Mouse (Mus musculus) forebrain, embryonic 14.5 days (tissue): ENCODE data around the gene Smok3a. TPM values are rescaled to one million over a fixed set of nuclear protein-coding genes. Genes with fewer than 3 reads are reported as not detected.
"Not testable (repeated sequence)": the region's sequence is repeated elsewhere in the genome, so short reads cannot be mapped to it uniquely, and the experiment has no call there.

Source experiments
- ATAC-seq: fragments of 200-750 bp; cut with Nextera tagmentation; 2 replicates; pipeline ENCODE4 v1.8.0; 2017; ENCODE audit warnings: mild to moderate bottlenecking, moderate library complexity
- DNase-seq: peaks from one replicate; pipeline ENCODE4 v3.0.0-alpha.2; 2015; ENCODE audit warnings: low spot score
- H3K27ac ChIP-seq: fragments of 300-500 bp; sonication (generic); 2 replicates; pipeline ENCODE4 v1.5.1; 2014; ENCODE audit warnings: low read depth, mild to moderate bottlenecking, control low read depth, low read length, moderate library complexity
- H3K27me3 ChIP-seq: fragments of 300-500 bp; sonication (generic); replicated peaks from 2 replicates; pipeline ENCODE4 v1.6.1; 2014; ENCODE audit warnings: low read length, control low read depth, mixed read lengths; ENCODE audit not compliant: control insufficient read depth, insufficient read depth
- H3K36me3 ChIP-seq: fragments of 300-500 bp; sonication (generic); 2 replicates; pipeline ENCODE4 v1.6.1; 2014; ENCODE audit warnings: low read length, control low read depth; ENCODE audit not compliant: control insufficient read depth, insufficient read depth
- H3K4me1 ChIP-seq: fragments of 300-500 bp; sonication (generic); 2 replicates; pipeline ENCODE4 v1.6.1; 2014; ENCODE audit warnings: antibody characterized with exemption, low read length, control low read depth; ENCODE audit not compliant: control insufficient read depth, insufficient read depth
- H3K4me2 ChIP-seq: fragments of 300-500 bp; sonication (generic); 2 replicates; pipeline ENCODE4 v1.6.1; 2014; ENCODE audit warnings: mild to moderate bottlenecking, control low read depth, low read length
- H3K4me3 ChIP-seq: fragments of 300-500 bp; sonication (generic); 2 replicates; pipeline ENCODE4 v1.5.1; 2014; ENCODE audit warnings: low read depth, low read length, control low read depth
- H3K9ac ChIP-seq: fragments of 300-500 bp; sonication (generic); 2 replicates; pipeline ENCODE4 v1.6.1; 2014; ENCODE audit warnings: mild to moderate bottlenecking, low read length, control low read depth, moderate library complexity
- H3K9me3 ChIP-seq: fragments of 300-500 bp; sonication (generic); replicated peaks from 2 replicates; pipeline ENCODE4 v1.6.1; 2016; ENCODE audit warnings: low read length, control low read depth, mixed read lengths; ENCODE audit not compliant: control insufficient read depth
- WGBS: fragments of 180-500 bp; shearing (Covaris S2); extraction: QIAGEN DNeasy Blood & Tissue Kit; methylation state at CpG from one replicate; pipeline ENCODE4 v1.1.7; 2014; 5-methylcytosine and 5-hydroxymethylcytosine counted together
- polyA plus RNA-seq: library from polyadenylated mRNA; unstranded; fragments of >200 nt; fragmentation: Nextera tagmentation; extraction: Ambion mirVana; gene quantifications from 2 replicates; pipeline ENCODE4 v1.2.1, GENCODE M21; 2014

Gene Smok3a
- polyA plus RNA-seq, 1 experiment from 2014 or later, result not detected

- Histone ChIP-seq H3K9me3 (no peaks in the 10 kb centered on the region), H3K4me1 (no peaks in the 10 kb centered on the region), H3K27me3 (no peaks in the 10 kb centered on the region), H3K27ac (no peak overlapping the region), H3K9ac (no peak overlapping the region), H3K36me3 (no peaks in the 10 kb centered on the region), H3K4me3 (no peak overlapping the region), H3K4me2 (no peak overlapping the region)
- DNase-seq (no peak), ATAC-seq (no peak)
- 88% methylated on average over 5 of the region's 5 CpGs for WGBS
Measured at GRCm38 (mm10) chr5:138009437-138009836, 11.6 kb upstream of the Smok3a start.

- no peak for DNase-seq
- WGBS, result 96% methylated on average over 5 of the region's 5 CpGs
- no peak for ATAC-seq
Measured at GRCm38 (mm10) chr5:138012382-138012781, 8.7 kb upstream of the Smok3a start.

GRCm38 (mm10) chr5:138016530-138016929 is 4.5 kb upstream of the Smok3a start:
- no peak for ATAC-seq
- H3K36me3 ChIP-seq, result no peaks in the 10 kb centered on the region
- H3K9me3 ChIP-seq, result no peaks in the 10 kb centered on the region

More at GRCm38 (mm10) chr5:138012382-138012781, 8.7 kb upstream of the Smok3a start:
- H3K9me3 ChIP-seq, result no peaks in the 10 kb centered on the region
- H3K9ac ChIP-seq, result no peak overlapping the region
- no peak overlapping the region for H3K4me2 ChIP-seq
- no peaks in the 10 kb centered on the region for H3K27me3 ChIP-seq
- no peak overlapping the region for H3K27ac ChIP-seq
- no peaks in the 10 kb centered on the region for H3K36me3 ChIP-seq
- H3K4me1 ChIP-seq, result no peaks in the 10 kb centered on the region
- no peak overlapping the region for H3K4me3 ChIP-seq

GRCm38 (mm10) chr5:138016997-138017396 is 4.1 kb upstream of the Smok3a start:
- DNase-seq, result no peak
- no peak for ATAC-seq
- no peaks in the 10 kb centered on the region for H3K27me3 ChIP-seq
- no peaks in the 10 kb centered on the region for H3K36me3 ChIP-seq
- no peak overlapping the region for H3K9ac ChIP-seq
- no peak overlapping the region for H3K4me3 ChIP-seq
- no peaks in the 10 kb centered on the region for H3K4me1 ChIP-seq
- no peak overlapping the region for H3K27ac ChIP-seq
- H3K4me2 ChIP-seq, result no peak overlapping the region
- H3K9me3 ChIP-seq, result no peaks in the 10 kb centered on the region

More at GRCm38 (mm10) chr5:138016530-138016929, 4.5 kb upstream of the Smok3a start:
- Histone ChIP-seq H3K9ac (no peak overlapping the region), H3K27ac (no peak overlapping the region), H3K4me3 (no peak overlapping the region), H3K4me1 (no peaks in the 10 kb centered on the region), H3K27me3 (no peaks in the 10 kb centered on the region), H3K4me2 (no peak overlapping the region)
- DNase-seq, result no peak
- WGBS, result 96% methylated on average over 2 of the region's 2 CpGs

GRCm38 (mm10) chr5:138019577-138019976 is 1.5 kb upstream of the Smok3a start:
- 90% methylated on average over 3 of the region's 4 CpGs for WGBS
- not testable (repeated sequence) for ATAC-seq, H3K27ac ChIP-seq, H3K9ac ChIP-seq, H3K27me3 ChIP-seq, H3K4me1 ChIP-seq, H3K4me3 ChIP-seq, H3K9me3 ChIP-seq, H3K36me3 ChIP-seq, DNase-seq, H3K4me2 ChIP-seq

- H3K9ac ChIP-seq, H3K4me1 ChIP-seq, H3K9me3 ChIP-seq, H3K27me3 ChIP-seq, H3K4me2 ChIP-seq, DNase-seq, H3K27ac ChIP-seq, H3K36me3 ChIP-seq, H3K4me3 ChIP-seq, ATAC-seq: not testable (repeated sequence)
- no CpG with 5 or more reads among the region's 5 CpGs for WGBS
Measured at GRCm38 (mm10) chr5:138052894-138053293, 31.8 kb downstream of the Smok3a start, which contains the start of gene Smok3c. Gene Smok3c (plus strand): TSS chr5:138053194.

- no peak overlapping the region for H3K9ac ChIP-seq
- no peak overlapping the region for H3K27ac ChIP-seq
- DNase-seq (no peak), ATAC-seq (no peak)
- H3K4me3 ChIP-seq, result no peak overlapping the region
- no peaks in the 10 kb centered on the region for H3K27me3 ChIP-seq
- H3K36me3 ChIP-seq, result no peaks in the 10 kb centered on the region
- H3K9me3 ChIP-seq, result no peaks in the 10 kb centered on the region
- no peaks in the 10 kb centered on the region for H3K4me1 ChIP-seq
- no peak overlapping the region for H3K4me2 ChIP-seq
- WGBS, result 84% methylated on average over 4 of the region's 4 CpGs
Measured at GRCm38 (mm10) chr5:138073803-138074202, 52.7 kb downstream of the Smok3a start.

- no peak overlapping the region for H3K4me2 ChIP-seq
- no peak overlapping the region for H3K4me3 ChIP-seq
- no peak for DNase-seq
- H3K27ac ChIP-seq, result no peak overlapping the region
- no peak overlapping the region for H3K9ac ChIP-seq
- no peaks in the 10 kb centered on the region for H3K27me3 ChIP-seq
- no peaks in the 10 kb centered on the region for H3K4me1 ChIP-seq
- no peaks in the 10 kb centered on the region for H3K36me3 ChIP-seq
- H3K9me3 ChIP-seq, result no peaks in the 10 kb centered on the region
- 74% methylated on average over 3 of the region's 3 CpGs for WGBS
- ATAC-seq, result no peak
Measured at GRCm38 (mm10) chr5:138075684-138076083, 54.6 kb downstream of the Smok3a start.

- 63% methylated on average over 2 of the region's 2 CpGs for WGBS
- H3K4me1 ChIP-seq, result no peaks in the 10 kb centered on the region
- ATAC-seq (no peak), DNase-seq (no peak)
- no peaks in the 10 kb centered on the region for H3K36me3 ChIP-seq
- H3K4me2 ChIP-seq, result no peak overlapping the region
- H3K9me3 ChIP-seq, result no peaks in the 10 kb centered on the region
- H3K27me3 ChIP-seq, result no peaks in the 10 kb centered on the region
- H3K27ac ChIP-seq, result no peak overlapping the region
- no peak overlapping the region for H3K4me3 ChIP-seq
- H3K9ac ChIP-seq, result no peak overlapping the region
Measured at GRCm38 (mm10) chr5:138076148-138076547, 55.1 kb downstream of the Smok3a start.
